Mouse (Mus musculus) MEL (cell line): Measurements from ENCODE around the gene Pex5.
"Not testable (repeated sequence)": the region's sequence is repeated elsewhere in the genome, so short reads cannot be mapped to it uniquely, and the experiment has no call there.

Source experiments
- BHLHE40 ChIP-seq: IDR thresholded peaks from 2 replicates; pipeline ENCODE4 v1.6.1; 2012; ENCODE audit warnings: low read depth, mild to moderate bottlenecking, inconsistent platforms, low read length, improper control_type of control experiment, borderline replicate concordance
- CTCF ChIP-seq, 3 experiments: IDR thresholded peaks in 2 of 3; conservative IDR thresholded peaks in 1 of 3; 2 replicates each; pipeline ENCODE4 v1.5.1; 2011 to 2012; ENCODE audit warnings: low read length in 3 of 3, low read depth in 2 of 3, mild to moderate bottlenecking in 2 of 3, improper control_type of control experiment in 1 of 3, inconsistent platforms in 1 of 3, mixed read lengths in 1 of 3, moderate library complexity in 1 of 3; ENCODE audit not compliant: control insufficient read depth in 1 of 3, insufficient read depth in 1 of 3, poor library complexity in 1 of 3, severe bottlenecking in 1 of 3
- GATA1 ChIP-seq: IDR thresholded peaks from 2 replicates; pipeline ENCODE4 v1.6.1; 2011; ENCODE audit warnings: low read depth, low read length, improper control_type of control experiment
- JUND ChIP-seq: IDR thresholded peaks from 2 replicates; pipeline ENCODE4 v1.6.1; 2011; ENCODE audit warnings: low read depth, mild to moderate bottlenecking, improper control_type of control experiment, low read length
- KAT2A ChIP-seq: conservative IDR thresholded peaks from 2 replicates; pipeline ENCODE4 v1.6.1; 2012; ENCODE audit warnings: low read depth, low read length, improper control_type of control experiment, inconsistent platforms
- MAX ChIP-seq: IDR thresholded peaks from 2 replicates; pipeline ENCODE4 v1.6.1; 2011; ENCODE audit warnings: low read length, improper control_type of control experiment
- MEF2A ChIP-seq: IDR thresholded peaks from 2 replicates; pipeline ENCODE4 v1.6.1; 2014; ENCODE audit warnings: low read depth, mild to moderate bottlenecking, inconsistent platforms, low read length, improper control_type of control experiment; ENCODE audit not compliant: poor library complexity, insufficient replicate concordance, severe bottlenecking; ENCODE audit errors: extremely low read depth
- MXI1 ChIP-seq: IDR thresholded peaks from 2 replicates; pipeline ENCODE4 v1.6.1; 2011; ENCODE audit warnings: mild to moderate bottlenecking, low read depth, low read length, improper control_type of control experiment
- SMC3 ChIP-seq: IDR thresholded peaks from 2 replicates; pipeline ENCODE4 v1.6.1; 2011; ENCODE audit warnings: low read depth, low read length, improper control_type of control experiment
- TAL1 ChIP-seq: IDR thresholded peaks from 2 replicates; pipeline ENCODE4 v1.6.1; 2012; ENCODE audit warnings: mild to moderate bottlenecking, inconsistent platforms, low read length, moderate library complexity, mixed read lengths
- ZC3H11A ChIP-seq: IDR thresholded peaks from 2 replicates; pipeline ENCODE4 v1.6.1; 2012; ENCODE audit warnings: low read depth, mild to moderate bottlenecking, inconsistent platforms, low read length, improper control_type of control experiment
- ZNF384 ChIP-seq: IDR thresholded peaks from 2 replicates; pipeline ENCODE4 v1.6.1; 2012; ENCODE audit warnings: low read depth, mild to moderate bottlenecking, inconsistent platforms, low read length, improper control_type of control experiment

GRCm38 (mm10) chr6:124425042-124425441 lies 10.2 kb upstream of the Pex5 start:
- not testable (repeated sequence) for TF ChIP-seq MXI1; BHLHE40; JUND; SMC3; CTCF (IDR thresholded peaks at IDR 0.05 in 2 of 3, conservative IDR thresholded peaks at IDR 0.05 in 1 of 3; ENCODE audit: control insufficient read depth in 1 of 3, insufficient read depth in 1 of 3, low read depth in 2 of 3, low read length in 3 of 3, poor library complexity in 1 of 3, severe bottlenecking in 1 of 3); MEF2A; KAT2A; ZNF384; TAL1; ZC3H11A; MAX; GATA1
